Mouse (Mus musculus) spleen, postnatal 36 days (tissue): ENCODE results near the gene Ptges3l.
"Not testable (repeated sequence)": the region's sequence is repeated elsewhere in the genome, so short reads cannot be mapped to it uniquely, and the experiment has no call there.

Source experiments
- DNase-seq, 2 experiments: peaks; one replicate each; pipeline ENCODE4 v3.0.0; 2022; ENCODE audit warnings: low spot score in 2 of 2, mixed read lengths in 1 of 2

The Ptges3l gene

GRCm38 (mm10) chr11:101457631-101458030 lies 32.5 kb upstream of the Ptges3l start:
- no peak for DNase-seq

- DNase-seq: no peak
These were observed 30.5 kb upstream of the Ptges3l start for GRCm38 (mm10) chr11:101455627-101456026.

- no peak for DNase-seq
These were observed 29.6 kb upstream of the Ptges3l start for GRCm38 (mm10) chr11:101454702-101455101.

GRCm38 (mm10) chr11:101452093-101452774 lies 27.1 kb upstream of the Ptges3l start:
- DNase-seq: no peak

- no peak for DNase-seq
These were observed 26.4 kb upstream of the Ptges3l start for GRCm38 (mm10) chr11:101451536-101451935.

GRCm38 (mm10) chr11:101450394-101450793 lies 25.3 kb upstream of the Ptges3l start:
- DNase-seq: peak in 1 of 2 experiments; percentile 37

GRCm38 (mm10) chr11:101449596-101449995 lies 24.5 kb upstream of the Ptges3l start:
- not testable (repeated sequence) for DNase-seq

GRCm38 (mm10) chr11:101448899-101449298 lies 23.8 kb upstream of the Ptges3l start:
- peak in 1 of 2 experiments; percentile 26 for DNase-seq

- DNase-seq: peak; percentile 84 to 89
These were observed 23.2 kb upstream of the Ptges3l start, which contains the start of gene Ifi35 for GRCm38 (mm10) chr11:101448274-101448746. Gene Ifi35, plus strand, starts transcription at chr11:101448407.

GRCm38 (mm10) chr11:101447786-101448185 lies 22.7 kb upstream of the Ptges3l start:
- no peak for DNase-seq

- DNase-seq: not testable (repeated sequence)
These were observed 21.7 kb upstream of the Ptges3l start for GRCm38 (mm10) chr11:101446860-101447259.

- no peak for DNase-seq
These were observed 21.2 kb upstream of the Ptges3l start for GRCm38 (mm10) chr11:101446319-101446718.

GRCm38 (mm10) chr11:101442760-101443159 lies 17.6 kb upstream of the Ptges3l start:
- no peak for DNase-seq

GRCm38 (mm10) chr11:101442127-101442693 lies 17.1 kb upstream of the Ptges3l start, which contains the start of gene Rpl27:
Gene Rpl27, plus strand, starts transcription at chr11:101442298.
- DNase-seq: peak; percentile 98 to 99

- not testable (repeated sequence) for DNase-seq
These were observed 16.5 kb upstream of the Ptges3l start for GRCm38 (mm10) chr11:101441450-101442126.

- not testable (repeated sequence) for DNase-seq
These were observed 12.9 kb upstream of the Ptges3l start for GRCm38 (mm10) chr11:101438006-101438405.

GRCm38 (mm10) chr11:101436916-101437315 lies 11.8 kb upstream of the Ptges3l start:
- DNase-seq: no peak

- DNase-seq: no peak
These were observed 10.7 kb upstream of the Ptges3l start for GRCm38 (mm10) chr11:101435831-101436230.

- no peak for DNase-seq
These were observed 8.3 kb upstream of the Ptges3l start for GRCm38 (mm10) chr11:101433396-101433795.

GRCm38 (mm10) chr11:101431327-101431726 lies 6.2 kb upstream of the Ptges3l start:
- DNase-seq: no peak

- DNase-seq: no peak
These were observed 1.0 kb upstream of the Ptges3l start for GRCm38 (mm10) chr11:101426165-101426564.

- DNase-seq: no peak
These were observed 855 bp downstream of the Ptges3l start, which contains the start of gene Gm27029 for GRCm38 (mm10) chr11:101424105-101424851. Gene Gm27029, minus strand, starts transcription at chr11:101424796.
